Mouse (Mus musculus) heart, embryonic 16.5 days (tissue): ENCODE measurements at regions not wholly inside any gene's neighbourhood (a gene's known extent, or its start where the extent isn't known, plus 50 kb on each side); places are given as distances from the start of the nearest gene placed in this dataset.

Experiments used
- ATAC-seq: fragments of 200-750 bp; cut with Nextera tagmentation; replicated peaks from 2 replicates; pipeline ENCODE4 v1.8.0; 2017; ENCODE audit warnings: moderate number of reproducible peaks; ENCODE audit not compliant: insufficient read depth, low FRiP score; ENCODE audit errors: extremely low read depth
- H3K27ac ChIP-seq: fragments of 300-500 bp; sonication (generic); 2 replicates; pipeline ENCODE4 v1.5.1; 2014; ENCODE audit warnings: mild to moderate bottlenecking, low read length, control low read depth, moderate library complexity
- H3K27me3 ChIP-seq: fragments of 300-500 bp; sonication (generic); 2 replicates; pipeline ENCODE4 v1.6.1; 2014; ENCODE audit warnings: low read length, mixed read lengths; ENCODE audit not compliant: control insufficient read depth, insufficient read depth
- H3K36me3 ChIP-seq: fragments of 300-500 bp; sonication (generic); 2 replicates; pipeline ENCODE4 v1.6.1; 2014; ENCODE audit not compliant: control insufficient read depth, insufficient read depth
- H3K4me1 ChIP-seq: fragments of 300-500 bp; sonication (generic); 2 replicates; pipeline ENCODE4 v1.6.1; 2014; ENCODE audit warnings: low read length, mixed read lengths; ENCODE audit not compliant: control insufficient read depth, insufficient read depth
- H3K4me2 ChIP-seq: fragments of 300-500 bp; sonication (generic); 2 replicates; pipeline ENCODE4 v1.6.1; 2014; ENCODE audit warnings: low read depth, mild to moderate bottlenecking, control low read depth, low read length
- H3K4me3 ChIP-seq: fragments of 300-500 bp; sonication (generic); 2 replicates; pipeline ENCODE4 v1.5.1; 2014; ENCODE audit warnings: mild to moderate bottlenecking, control low read depth, low read length
- H3K9ac ChIP-seq: fragments of 300-500 bp; sonication (generic); 2 replicates; pipeline ENCODE4 v1.6.1; 2014; ENCODE audit warnings: low read length, control low read depth
- H3K9me3 ChIP-seq: fragments of 300-500 bp; sonication (generic); replicated peaks from 2 replicates; pipeline ENCODE4 v1.6.1; 2016; ENCODE audit warnings: low read length; ENCODE audit not compliant: control insufficient read depth
- WGBS: fragments of 180-500 bp; shearing (Covaris S2); extraction: QIAGEN DNeasy Blood & Tissue Kit; methylation state at CpG from one replicate; pipeline ENCODE4 v1.1.7; 2014; 5-methylcytosine and 5-hydroxymethylcytosine counted together

DNA sequence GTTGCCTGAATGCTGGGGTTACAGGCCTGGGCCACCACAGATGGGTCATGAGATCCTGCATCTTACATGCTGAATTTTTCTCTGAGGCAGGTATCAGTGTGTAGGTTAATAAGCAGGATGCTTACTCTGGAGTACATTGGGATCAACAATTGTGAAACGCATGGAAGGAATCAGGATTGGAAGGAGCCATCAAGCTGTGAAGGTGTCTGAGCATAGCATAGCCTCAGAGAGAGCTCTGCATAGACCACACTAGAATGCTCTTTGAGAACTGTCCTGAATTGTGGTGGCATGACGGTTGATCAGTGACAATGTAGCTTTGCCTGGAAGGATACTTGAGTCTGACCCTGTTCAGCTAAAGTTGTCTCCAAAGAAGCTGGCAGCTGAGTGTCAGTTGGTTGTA, 1245.7 kb upstream of the A1bg start:
- Histone ChIP-seq H3K4me1 (no peaks in the 10 kb centered on the region), H3K9me3 (no peaks in the 10 kb centered on the region), H3K36me3 (no peaks in the 10 kb centered on the region), H3K4me2 (no peak overlapping the region), H3K9ac (no peak overlapping the region), H3K27ac (no peak overlapping the region), H3K27me3 (no peaks in the 10 kb centered on the region), H3K4me3 (no peak overlapping the region)
- ATAC-seq, result no peak
- WGBS, result 92% methylated on average over 2 of the region's 2 CpGs

DNA sequence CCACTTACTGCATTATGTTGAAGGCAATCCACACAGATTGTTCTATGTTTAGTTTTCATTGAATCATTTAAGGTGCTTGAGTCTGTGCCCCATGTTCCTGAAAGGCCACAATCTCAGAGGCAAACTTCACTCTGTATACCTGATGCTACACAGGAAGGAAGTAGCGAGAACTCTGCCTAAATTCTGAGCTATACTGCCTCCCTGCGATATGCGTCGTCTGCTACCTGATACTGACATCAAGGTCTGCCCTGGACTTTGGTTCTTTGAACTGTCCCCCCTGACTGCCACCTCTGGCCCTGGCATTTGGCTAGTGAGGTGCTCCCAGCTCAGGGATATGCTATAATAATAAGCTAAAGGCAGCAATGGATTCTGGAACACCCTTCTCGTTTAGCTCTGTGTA, 1244.0 kb upstream of the A1bg start:
- Histone ChIP-seq H3K4me1 (peaks cover 2% of the 10 kb centered on the region; the same call in 1 of the 2 replicates), H3K27me3 (no peaks in the 10 kb centered on the region), H3K36me3 (no peaks in the 10 kb centered on the region), H3K9me3 (no peaks in the 10 kb centered on the region), H3K4me3 (no peak overlapping the region), H3K4me2 (no peak overlapping the region), H3K27ac (no peak overlapping the region), H3K9ac (no peak overlapping the region)
- no peak for ATAC-seq
- 90% methylated on average over 5 of the region's 5 CpGs for WGBS

DNA sequence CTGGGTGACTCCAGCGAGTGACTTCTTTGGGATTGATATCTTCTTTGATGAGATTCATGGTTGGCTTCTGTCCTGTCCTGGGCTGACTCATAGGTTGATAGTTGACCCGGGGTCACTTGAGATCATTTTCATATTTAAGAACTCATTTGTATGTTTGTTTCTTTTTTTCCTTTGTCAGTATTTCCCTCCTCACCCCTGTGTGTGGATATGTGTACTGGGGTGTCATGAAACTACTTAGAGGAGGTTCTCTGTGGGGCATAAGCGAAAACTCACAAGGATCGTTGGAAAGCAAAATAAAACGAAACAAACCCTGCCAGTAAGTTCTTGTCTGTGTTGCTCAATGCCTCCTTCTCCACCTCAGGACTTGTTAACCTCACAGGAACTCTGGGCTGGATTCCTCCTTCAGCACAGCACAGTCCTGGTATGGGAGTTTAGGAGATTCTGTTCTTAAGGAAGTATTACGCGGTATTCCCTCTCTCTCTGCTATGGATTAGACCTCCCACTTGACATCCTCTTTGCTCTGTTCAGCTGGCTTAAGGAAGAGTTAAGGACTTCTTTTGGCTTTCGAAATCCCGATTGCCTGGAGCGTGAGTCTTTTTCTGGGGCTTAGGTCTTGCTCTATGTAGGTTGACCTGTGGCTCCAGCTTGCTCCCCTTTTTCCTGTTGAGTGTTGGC, 1243.2 kb upstream of the A1bg start:
- H3K9ac ChIP-seq, result no peak overlapping the region
- H3K4me3 ChIP-seq, result no peak overlapping the region
- 88% methylated on average over 10 of the region's 10 CpGs for WGBS
- peaks cover 5% of the 10 kb centered on the region; the same call in 1 of the 2 replicates for H3K4me1 ChIP-seq
- H3K4me2 ChIP-seq, result no peak overlapping the region
- H3K9me3 ChIP-seq, result no peaks in the 10 kb centered on the region
- no peak for ATAC-seq
- no peaks in the 10 kb centered on the region for H3K27me3 ChIP-seq
- no peaks in the 10 kb centered on the region for H3K36me3 ChIP-seq
- H3K27ac ChIP-seq, result no peak overlapping the region

DNA sequence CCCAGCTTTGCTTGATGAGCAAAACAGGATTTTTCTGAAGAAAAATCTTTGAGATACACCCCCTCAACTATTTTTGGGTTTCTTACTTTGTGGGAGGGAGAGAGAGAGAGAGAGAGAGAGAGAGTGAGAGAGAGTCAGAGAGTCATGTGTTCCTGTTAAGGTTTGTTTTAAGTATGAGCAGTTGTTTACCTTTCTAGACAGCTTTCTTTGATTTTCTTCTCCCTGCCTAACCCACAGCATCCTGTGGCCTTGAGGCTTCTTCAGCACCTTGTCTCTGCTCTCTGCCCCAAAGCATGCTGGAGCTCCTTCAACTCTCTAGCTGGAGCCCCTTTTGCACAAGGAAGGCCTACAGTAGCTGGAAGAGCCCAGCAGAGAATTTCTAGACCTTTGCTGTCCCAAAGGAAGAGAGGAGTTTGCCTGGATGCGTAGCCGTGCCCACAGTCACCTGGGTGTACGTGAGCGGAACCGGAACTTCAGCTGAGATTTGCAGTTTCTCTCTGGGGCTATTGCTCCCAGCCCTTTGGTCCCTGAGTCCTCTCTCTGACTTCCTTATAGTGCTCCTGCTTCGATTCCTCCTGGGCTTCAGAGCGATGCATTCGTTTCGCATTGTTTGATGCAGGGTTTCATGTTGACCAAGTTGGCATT, 1242.1 kb upstream of the A1bg start:
- Histone ChIP-seq H3K9ac (no peak overlapping the region), H3K9me3 (no peaks in the 10 kb centered on the region), H3K4me3 (no peak overlapping the region), H3K4me1 (peaks cover 5% of the 10 kb centered on the region; the same call in 1 of the 2 replicates), H3K4me2 (no peak overlapping the region), H3K36me3 (no peaks in the 10 kb centered on the region), H3K27ac (no peak overlapping the region), H3K27me3 (no peaks in the 10 kb centered on the region)
- no peak for ATAC-seq
- 94% methylated on average over 9 of the region's 9 CpGs for WGBS

DNA sequence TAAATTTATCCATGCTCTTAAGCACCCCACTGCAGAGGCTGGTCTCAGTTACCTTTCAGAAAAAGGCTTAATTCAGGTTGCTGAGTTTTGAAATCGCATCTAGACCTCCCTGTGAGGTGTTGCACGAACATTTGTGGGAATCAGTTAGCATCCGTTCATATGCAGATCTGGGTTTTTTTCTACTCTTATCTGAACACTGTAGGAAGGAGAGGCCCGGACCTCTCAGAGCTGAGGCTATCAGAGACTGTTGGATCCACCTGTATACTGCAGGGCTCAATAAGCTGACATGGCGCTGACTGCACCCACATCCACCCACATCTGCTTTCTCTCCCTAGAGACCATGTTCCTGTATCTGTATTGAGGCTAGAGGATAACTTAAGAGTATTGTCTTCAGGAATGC, 1240.4 kb upstream of the A1bg start:
- ATAC-seq, result no peak
- H3K4me2 ChIP-seq, result no peak overlapping the region
- no peak overlapping the region for H3K27ac ChIP-seq
- WGBS, result 71% methylated on average over 5 of the region's 5 CpGs
- no peak overlapping the region for H3K9ac ChIP-seq
- H3K36me3 ChIP-seq, result no peaks in the 10 kb centered on the region
- no peak overlapping the region for H3K4me3 ChIP-seq
- H3K4me1 ChIP-seq, result peaks cover 5% of the 10 kb centered on the region; the same call in 1 of the 2 replicates
- H3K9me3 ChIP-seq, result no peaks in the 10 kb centered on the region
- H3K27me3 ChIP-seq, result no peaks in the 10 kb centered on the region

DNA sequence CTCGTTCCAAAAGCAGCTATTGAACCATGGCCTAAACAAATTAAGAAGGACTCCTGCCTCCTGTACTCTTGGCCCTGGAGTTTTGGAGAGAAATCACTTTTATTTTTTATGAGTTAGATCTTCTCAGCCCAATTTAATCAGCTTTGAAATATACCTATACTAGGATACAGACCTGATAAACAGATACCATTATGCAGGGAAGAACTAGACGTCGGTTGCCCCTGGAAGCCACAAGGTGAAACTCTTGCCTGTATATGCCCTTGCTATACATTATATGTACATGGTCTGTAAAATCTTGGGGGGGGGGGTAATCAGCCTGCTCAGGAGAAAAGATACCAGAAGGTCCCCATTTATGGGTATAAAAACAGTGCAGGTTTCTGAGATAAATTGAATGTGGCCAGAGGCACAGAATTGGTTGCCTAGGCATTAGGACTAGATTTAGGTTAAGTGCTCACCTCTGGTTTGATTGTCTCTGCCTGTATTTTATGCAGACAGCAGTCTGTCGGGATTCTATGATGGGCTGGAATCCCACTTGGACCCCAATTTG, 1239.9 kb upstream of the A1bg start:
- no peak for ATAC-seq
- Histone ChIP-seq H3K4me3 (no peak overlapping the region), H3K4me2 (peak overlapping the region; percentile 13), H3K27ac (peak overlapping the region; percentile 69), H3K9me3 (no peaks in the 10 kb centered on the region), H3K4me1 (peaks cover 5% of the 10 kb centered on the region; the same call in 1 of the 2 replicates), H3K9ac (peak overlapping the region; percentile 42; the same call in 1 of the 2 replicates), H3K27me3 (no peaks in the 10 kb centered on the region), H3K36me3 (no peaks in the 10 kb centered on the region)
- 75% methylated on average over 4 of the region's 4 CpGs for WGBS

GRCm38 (mm10) chr15:62161975-62162647, 1239.3 kb upstream of the A1bg start:
- 26% methylated on average over 8 of the region's 8 CpGs for WGBS
- ATAC-seq, result peak; percentile 86
- H3K4me1 ChIP-seq, result peaks cover 5% of the 10 kb centered on the region; the same call in 1 of the 2 replicates
- H3K27me3 ChIP-seq, result no peaks in the 10 kb centered on the region
- no peaks in the 10 kb centered on the region for H3K9me3 ChIP-seq
- H3K27ac ChIP-seq, result peak overlapping the region; percentile 69
- H3K9ac ChIP-seq, result peak overlapping the region; percentile 42; the same call in 1 of the 2 replicates
- H3K36me3 ChIP-seq, result no peaks in the 10 kb centered on the region
- no peak overlapping the region for H3K4me3 ChIP-seq
- H3K4me2 ChIP-seq, result peak overlapping the region; percentile 13

DNA sequence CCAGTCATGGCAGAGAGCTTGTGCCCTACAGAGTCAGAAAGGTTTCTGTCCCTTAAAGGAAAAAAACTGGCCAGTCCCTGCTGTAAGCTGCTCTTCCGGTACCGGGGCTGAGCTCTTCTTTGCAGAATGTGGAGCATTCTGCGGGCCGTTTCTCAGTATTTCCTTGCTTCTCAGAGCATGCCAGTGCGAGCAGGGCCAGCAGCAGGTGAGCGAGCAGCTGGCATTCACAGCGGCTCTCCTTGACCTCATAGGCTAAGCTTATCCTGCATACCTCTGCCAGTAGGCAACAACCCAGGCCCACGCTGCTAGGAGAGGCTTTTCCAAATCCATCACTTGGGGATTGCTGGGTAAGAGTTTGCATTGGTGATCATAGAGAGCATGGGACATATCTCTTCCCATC, 1238.2 kb upstream of the A1bg start:
- 85% methylated on average over 8 of the region's 8 CpGs for WGBS

More for the DNA sequence above, 1238.2 kb upstream of the A1bg start:
- no peak overlapping the region for H3K27ac ChIP-seq
- no peak overlapping the region for H3K4me3 ChIP-seq
- H3K4me2 ChIP-seq, result no peak overlapping the region
- no peak for ATAC-seq
- H3K9ac ChIP-seq, result no peak overlapping the region
- no peaks in the 10 kb centered on the region for H3K9me3 ChIP-seq
- peaks cover 5% of the 10 kb centered on the region; the same call in 1 of the 2 replicates for H3K4me1 ChIP-seq
- no peaks in the 10 kb centered on the region for H3K36me3 ChIP-seq
- H3K27me3 ChIP-seq, result no peaks in the 10 kb centered on the region
